Mouse (Mus musculus): ENCODE data around the gene Scamp1. TPM values are rescaled to one million over a fixed set of nuclear protein-coding genes. Genes with fewer than 3 reads are reported as not detected.

Scamp1 gene
- total RNA-seq, 2 experiments from 2014 or later = 22.4 to 25.9 TPM

DNA sequence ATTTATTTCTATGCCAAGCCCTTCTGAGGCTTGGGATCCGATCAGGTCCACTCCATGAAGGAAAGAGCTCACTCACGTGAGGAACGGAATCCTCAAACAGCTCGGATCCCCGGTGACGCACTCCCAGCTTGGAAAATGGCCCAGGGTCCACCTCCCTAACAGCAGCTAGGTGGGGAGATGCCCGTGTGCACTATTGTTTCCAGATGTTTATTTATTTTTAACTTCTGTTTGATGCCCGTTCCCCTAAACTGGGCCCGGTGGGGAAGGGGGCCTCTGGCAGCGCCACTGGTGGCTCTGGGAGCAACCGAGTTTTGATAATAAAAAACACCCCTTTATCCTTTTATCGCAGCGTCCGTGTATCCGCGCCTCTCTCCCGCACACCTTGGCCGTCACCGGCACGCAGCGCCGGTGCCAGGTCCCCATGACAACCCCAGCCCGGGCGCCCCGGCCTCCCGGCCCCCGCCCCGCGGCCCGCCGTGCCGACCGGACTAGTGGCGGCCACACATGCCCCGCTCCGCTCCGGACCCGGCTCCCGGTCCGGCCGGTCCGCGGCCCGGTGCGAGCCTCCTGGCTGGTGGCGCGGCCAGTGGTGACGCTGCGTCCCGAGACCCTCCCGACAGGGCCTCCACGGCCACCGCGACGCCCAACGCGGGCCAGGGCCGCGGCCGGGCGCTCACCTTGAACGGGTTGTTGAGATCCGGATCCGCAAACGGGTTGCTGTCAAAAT lies 951 bp downstream of the Scamp1 start:
- DNase-seq (ENCODE audit: low spot score in 2 of 2) = peak in 1 of 2 experiments; percentile 33

DNA sequence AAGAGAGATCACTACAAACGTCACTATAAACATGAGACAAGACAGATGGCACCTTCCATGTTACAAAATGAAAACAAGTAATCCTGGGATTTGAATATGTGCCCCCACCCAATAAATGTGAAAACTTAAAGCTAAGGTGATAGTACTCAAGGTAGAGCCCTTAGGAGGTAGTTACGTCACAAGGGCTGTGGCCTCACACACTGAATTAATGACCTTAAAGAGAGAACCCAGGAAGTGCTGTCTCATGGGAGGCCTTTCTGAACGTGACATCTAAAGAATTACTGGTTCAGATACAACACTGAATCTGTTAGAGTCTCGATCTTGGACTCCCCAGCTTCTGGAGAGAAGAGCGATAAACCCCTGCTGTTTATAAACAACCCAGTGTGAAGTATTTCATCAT lies 6.2 kb downstream of the Scamp1 start:
- DNase-seq (ENCODE audit: low spot score in 2 of 2) = no peak

DNA sequence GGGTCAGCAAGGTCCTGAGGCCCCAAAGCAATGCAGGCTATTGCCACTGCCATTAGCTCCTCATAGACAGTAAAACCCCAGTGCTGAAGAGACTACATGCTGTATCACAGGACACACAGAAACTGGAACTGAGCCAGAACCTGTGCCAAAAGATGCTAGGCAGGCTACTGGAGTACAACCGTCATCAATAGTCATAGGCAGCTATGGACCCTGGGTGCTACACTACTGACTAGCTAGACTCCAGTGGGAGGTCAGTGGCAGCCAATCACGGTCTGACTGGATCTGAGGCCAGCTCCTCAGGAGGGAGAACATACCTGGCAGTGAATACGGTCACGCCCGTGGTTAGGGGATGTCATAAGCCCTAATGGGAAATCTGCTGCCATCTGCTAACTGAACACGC lies 14.4 kb downstream of the Scamp1 start:
- no peak for DNase-seq (ENCODE audit: low spot score in 2 of 2)

DNA sequence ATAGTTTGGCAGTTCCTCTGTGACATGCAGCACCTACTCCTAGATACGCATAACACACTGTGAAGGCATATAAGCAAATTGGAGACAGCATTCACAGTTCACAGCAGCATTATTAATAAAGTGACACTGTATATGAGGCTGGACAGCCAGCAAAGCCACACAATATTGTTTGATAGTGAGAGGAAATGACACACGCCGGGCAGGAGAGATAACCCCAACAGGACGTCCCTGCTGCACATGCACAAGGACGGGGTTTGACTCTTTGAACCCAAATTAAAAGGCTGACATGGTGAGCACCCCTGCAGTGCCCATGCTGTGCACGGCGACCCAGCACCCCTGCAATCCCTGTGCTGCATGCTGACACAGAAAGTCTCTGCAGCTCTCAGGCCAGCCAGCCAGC lies 17.5 kb downstream of the Scamp1 start:
- no peak for DNase-seq (ENCODE audit: low spot score in 2 of 2)

DNA sequence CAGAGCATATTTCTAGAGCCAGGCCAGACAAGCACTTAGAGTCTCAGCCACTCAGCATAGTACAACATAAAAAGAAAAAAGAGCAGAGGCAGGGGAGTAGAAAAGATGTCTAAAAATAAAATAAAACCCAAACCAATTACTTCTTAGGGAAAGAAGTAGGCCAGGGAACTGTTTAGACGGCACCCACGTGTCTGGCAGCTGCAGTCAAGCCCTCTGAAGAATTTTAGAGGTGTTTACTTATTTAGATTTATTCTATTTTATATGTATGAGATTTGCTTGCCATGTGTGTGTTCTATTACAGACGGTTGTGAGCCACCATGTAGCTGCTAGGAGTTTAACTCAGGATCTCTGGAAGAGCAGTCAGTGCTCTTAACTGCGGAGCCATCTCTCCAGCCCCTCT lies 18.5 kb downstream of the Scamp1 start:
- DNase-seq (ENCODE audit: low spot score in 2 of 2) = no peak

DNA sequence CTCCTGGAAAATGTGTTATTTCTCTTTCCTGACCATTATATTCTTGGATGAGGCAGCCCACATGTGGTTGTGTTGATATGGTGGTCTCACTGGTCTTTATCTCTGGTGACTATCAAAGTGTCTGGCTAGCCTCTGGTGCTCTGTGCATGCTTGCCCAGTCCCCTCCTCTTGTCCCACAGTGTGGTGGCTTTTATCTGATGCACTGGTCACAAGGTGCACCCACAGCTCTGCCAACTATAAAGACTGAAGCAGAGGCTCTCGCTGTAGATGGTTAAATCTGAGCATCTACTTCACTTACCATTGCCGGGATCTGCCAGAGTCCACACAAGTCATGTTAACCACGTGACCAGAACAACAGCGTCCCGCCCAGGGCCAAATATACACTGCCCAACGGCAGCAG lies 19.1 kb downstream of the Scamp1 start:
- DNase-seq (ENCODE audit: low spot score in 2 of 2) = no peak

DNA sequence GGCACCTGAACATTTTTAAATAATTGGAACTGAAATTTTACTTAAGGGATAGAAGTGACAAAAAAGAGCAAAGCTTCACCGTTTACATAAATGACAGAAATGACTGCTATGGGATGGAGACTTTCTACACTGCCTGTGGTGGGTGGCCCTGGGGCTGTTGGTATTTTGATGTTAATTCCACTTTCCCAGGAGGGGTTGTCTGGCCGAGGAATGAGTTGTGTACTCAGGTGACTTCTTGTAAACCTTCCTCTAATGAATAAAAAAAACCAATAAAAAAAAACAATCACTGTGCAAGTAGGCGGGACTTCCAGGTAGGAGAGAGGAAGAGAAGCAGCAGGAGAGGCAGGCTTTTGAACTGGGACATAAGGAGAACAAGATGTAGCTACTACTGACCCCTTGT lies 20.4 kb downstream of the Scamp1 start:
- DNase-seq (ENCODE audit: low spot score in 2 of 2) = no peak

DNA sequence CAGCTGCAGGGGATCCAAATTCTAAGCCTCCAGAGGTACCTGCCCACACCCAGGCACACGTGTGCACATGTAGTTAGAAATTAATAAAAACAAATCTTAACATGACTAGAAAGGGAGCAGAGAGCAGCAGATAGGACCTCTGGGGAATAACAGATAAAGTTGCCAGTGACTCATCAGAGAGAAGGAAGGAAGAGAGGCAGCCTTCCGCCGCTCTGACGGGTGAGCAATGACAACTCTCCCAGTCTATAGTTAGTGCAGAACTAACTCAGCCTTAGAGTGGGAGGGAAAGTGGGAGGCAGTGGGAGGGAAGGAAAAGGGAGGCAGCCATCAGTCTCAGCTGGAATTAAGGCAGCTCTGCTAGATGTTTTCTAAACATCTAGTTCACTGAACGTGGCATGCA lies 21.7 kb downstream of the Scamp1 start:
- DNase-seq (ENCODE audit: low spot score in 2 of 2) = no peak

DNA sequence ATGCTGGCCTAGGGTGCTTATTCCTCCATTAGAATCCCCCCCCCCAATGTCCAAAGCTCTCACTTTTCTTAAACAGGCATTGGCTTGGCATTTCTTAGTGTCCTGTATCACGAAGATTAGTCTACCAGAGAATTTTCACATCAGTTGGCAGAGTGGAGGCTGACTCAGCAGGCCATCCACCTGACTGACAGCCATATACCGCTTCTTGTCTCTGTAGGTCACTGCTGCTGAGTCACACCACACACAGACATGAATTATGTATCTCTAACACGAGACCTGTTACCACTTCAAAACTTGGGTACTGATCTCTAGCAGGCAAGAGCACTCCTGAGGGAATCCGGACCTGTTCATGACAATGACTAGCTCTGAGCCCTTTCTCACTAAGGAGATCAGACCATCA lies 23.1 kb downstream of the Scamp1 start:
- DNase-seq (ENCODE audit: low spot score in 2 of 2) = no peak

DNA sequence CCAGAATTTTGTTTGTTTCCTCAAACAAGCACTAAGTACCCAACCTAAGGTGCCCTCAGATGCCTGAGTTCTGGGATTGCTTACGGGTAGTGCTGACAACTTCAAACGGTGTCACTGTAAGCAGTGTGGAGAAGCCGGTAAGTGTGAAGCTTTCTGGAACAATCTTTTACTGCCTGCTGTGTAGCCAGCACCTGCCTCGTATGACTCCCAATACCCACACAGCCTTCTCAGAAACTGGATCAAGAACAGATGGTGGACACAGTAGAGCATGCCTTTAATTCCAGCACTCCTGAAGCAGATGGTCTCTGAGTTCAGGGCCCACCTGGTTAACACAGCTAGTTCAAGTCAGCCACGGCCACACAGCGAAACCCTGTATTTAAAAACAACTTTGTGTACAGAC lies 24.0 kb downstream of the Scamp1 start:
- no peak for DNase-seq (ENCODE audit: low spot score in 2 of 2)

DNA sequence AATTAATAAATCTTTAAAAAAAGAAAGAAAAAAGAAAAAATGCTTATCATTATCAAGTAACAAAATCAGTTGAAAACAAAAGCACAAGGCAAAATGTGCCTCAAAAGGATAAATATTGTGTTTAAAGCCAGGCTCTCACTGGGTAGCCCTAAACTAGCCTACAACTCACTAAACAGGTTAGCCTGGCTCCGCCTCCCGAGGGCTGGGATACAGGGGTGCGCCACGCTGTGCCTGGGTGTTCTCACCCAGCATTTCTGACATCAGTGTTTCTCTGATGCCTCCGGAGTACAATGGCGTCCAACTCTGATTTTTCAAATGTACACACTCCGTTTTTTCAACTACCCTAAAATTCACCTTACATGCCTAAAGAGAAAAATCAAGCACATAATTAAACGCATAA lies 24.7 kb downstream of the Scamp1 start:
- no peak for DNase-seq (ENCODE audit: low spot score in 2 of 2)

DNA sequence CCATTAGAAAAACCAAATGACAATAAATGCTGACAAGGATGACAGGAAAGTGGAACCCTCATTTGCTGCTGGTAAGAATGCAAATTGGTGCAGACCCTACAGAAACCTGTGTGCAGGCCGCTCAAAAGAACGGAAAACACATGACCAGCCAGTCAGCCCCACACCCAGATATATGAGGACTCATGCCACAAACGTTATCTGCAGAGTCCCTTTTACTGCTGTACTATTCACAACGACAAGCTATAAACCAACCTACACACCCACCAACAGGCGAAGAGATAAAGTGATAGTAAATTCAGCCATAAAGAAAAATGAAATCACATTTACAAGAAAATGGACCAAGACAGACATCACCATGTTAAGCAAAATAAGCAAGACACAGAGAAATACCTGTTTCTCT lies 26.4 kb downstream of the Scamp1 start:
- DNase-seq (ENCODE audit: low spot score in 2 of 2) = no peak

DNA sequence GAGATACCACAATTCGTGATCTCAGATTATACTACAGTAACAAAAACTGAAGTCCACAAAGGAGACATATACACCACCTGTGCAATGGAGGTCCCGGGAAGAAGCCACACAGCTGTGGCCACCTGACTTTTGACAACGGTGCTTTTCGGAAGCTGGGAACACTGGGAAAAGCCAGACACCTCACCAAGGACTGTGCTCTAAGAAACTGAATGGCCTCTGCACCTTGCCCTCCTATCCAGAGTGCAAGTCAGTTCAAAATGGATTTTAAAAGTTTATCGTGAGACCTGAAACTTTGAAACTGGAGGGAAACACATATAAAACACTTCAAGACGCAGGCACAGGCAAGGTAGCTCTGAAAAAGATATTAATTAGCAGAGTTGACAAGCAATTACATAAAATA lies 27.1 kb downstream of the Scamp1 start:
- DNase-seq (ENCODE audit: low spot score in 2 of 2) = no peak

DNA sequence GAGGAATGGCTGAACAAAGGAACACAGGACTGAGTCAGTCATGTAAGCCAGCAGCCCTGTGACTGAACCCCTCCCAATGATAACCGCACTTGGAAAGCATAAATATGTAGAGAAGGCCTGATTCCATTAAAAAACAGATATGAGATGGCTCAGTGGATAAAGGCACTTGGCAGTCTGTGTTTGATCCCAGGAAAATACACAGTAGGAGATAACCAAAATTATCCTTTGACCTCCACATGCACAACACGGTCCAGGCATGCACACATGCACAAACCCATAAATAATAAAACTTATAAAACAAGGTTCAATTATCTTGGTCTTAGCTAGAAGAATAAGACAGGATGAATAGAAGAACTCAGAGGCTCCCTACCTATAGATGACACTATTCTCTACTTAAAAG lies 27.9 kb downstream of the Scamp1 start:
- no peak for DNase-seq (ENCODE audit: low spot score in 2 of 2)

DNA sequence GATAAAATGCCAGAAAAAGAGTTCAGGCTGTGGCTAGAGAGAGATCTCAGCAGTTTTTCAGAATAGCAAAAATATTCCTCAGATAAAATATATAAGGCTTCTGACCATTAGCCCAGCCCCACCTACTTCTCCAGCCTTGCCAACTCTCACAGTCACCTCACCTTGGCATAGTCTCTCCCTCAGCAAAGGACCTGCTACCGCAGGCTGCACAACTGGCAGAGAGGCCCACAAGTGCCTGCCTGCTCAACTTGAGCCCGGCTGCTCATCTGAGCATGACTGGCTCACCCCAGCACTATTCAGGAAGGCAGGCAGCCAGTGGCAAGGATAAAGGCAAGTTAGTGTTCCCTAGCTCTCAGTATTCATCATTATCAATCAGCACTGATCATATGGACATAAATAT lies 30.5 kb downstream of the Scamp1 start:
- DNase-seq (ENCODE audit: low spot score in 2 of 2) = no peak

DNA sequence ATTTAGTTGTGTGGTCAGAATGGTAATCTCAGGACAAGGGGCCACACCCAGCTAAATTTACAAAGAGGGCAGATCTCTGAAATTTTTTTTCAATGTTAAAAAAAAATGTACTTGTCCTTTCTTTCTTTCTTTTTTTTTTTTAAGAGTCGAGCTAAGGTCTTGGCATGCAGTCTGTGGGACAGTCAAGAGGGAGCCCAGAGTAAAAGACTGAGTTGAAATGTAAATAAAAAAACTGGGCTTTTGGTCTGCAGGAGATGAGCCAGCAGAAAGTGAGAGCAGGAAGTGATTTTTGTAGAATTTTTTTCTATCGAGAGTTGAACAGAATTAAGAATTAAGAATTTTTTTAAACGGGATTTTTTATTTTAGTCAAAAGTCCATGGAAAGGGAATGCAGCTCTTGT lies 31.4 kb downstream of the Scamp1 start:
- DNase-seq (ENCODE audit: low spot score in 2 of 2) = no peak

DNA sequence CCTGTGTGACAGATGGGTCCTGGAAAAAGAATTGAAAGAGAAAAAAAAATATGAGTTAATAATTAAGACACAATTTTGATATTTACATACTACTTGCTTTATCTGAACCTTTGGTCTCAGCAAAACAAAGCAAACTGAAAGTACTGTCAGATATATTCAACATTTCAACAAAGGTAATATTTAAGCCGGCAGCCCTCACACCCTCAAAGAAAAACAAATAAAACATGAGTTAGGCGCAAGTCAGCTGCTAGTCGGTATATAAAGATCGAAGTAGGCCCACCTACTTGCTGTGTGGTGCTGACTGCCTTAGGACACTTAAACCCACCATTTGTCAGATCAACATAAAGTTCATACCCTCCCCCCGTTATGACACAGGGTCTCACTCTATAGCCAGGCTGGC lies 32.6 kb downstream of the Scamp1 start:
- no peak for DNase-seq (ENCODE audit: low spot score in 2 of 2)

DNA sequence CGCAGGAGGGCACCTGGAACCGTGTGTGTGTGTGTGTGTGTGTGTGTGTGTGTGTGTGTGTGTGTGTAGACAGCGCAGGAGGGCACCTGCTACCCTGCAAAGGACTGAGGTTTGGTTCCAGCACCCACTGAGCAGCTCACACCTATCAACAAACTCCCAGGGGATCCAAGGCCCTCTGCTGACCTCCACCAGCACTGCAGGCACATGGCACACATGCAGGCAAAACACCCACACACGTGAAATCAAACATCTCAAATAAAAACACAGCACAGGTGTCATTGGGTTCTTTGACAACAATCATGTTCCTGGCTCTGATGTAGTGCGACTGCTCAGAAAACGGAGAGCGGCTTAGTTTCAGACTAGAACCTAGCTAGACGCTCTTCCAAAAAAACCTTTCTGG lies 34.9 kb downstream of the Scamp1 start:
- DNase-seq (ENCODE audit: low spot score in 2 of 2) = no peak

DNA sequence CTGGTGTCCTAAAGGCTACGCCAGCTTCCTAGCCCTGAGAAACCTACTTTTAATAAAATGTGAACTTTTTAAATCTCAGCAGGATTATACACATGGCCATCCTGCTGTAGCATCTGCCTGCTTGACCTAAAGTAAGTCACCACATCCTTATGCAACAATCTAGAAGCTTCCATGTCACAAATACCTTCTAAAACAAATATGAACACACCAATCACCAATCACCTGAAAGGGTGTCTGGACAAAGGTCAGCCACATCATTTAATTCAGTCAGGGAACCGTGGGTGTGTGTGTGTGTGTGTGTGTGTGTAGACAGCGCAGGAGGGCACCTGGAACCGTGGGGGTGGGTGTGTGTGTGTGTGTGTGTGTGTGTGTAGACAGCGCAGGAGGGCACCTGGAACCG lies 35.5 kb downstream of the Scamp1 start:
- no peak for DNase-seq (ENCODE audit: low spot score in 2 of 2)

DNA sequence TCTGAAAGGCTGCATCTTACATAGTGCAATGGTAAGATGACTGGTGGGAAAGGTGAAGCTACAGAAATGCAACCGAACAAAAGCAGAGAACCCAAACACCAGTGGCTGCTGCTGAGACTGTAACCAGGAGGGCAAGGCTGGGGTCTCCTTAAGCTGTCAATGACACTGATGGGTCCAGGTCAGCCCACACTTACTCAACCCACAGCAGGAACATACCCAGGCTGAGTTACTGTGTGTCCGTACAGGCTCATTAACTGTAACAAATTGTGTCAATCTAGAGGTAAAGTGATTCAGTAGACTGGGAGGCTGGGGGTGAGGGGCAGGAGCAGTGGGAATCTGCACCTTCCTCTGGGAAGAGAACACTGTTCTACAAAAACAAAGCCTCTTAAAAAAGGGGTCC lies 42.8 kb downstream of the Scamp1 start:
- no peak for DNase-seq (ENCODE audit: low spot score in 2 of 2)

DNA sequence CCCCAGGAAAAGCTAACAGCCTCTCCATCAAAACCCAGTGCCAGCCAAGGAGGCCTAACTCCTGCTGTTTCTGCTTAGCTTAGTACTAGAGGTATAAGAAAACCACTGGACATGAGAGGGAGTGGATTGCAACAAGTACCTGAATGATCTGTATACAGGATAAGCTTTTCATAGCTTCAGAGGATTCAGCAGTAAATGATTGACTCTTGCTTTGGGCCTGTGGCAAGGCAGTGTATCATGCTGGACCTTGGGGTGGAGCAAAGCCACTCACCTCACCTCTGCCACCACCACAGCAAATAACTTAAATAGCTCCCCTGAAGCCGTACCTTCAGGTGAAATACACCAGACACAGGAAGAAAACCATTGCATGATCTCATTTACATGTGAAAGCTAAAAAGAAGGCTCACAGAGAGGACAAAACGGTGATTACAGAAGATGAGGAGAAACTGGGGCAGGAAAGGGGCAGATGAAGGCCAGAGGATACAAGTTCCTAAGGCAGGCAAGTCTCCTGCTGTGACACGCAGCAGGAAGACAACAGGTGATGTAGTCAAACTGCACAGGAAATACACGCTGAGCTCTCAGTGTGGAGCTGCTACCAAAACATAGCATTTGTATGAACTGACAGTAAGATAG lies 43.6 kb downstream of the Scamp1 start:
- DNase-seq (ENCODE audit: low spot score in 2 of 2) = no peak

DNA sequence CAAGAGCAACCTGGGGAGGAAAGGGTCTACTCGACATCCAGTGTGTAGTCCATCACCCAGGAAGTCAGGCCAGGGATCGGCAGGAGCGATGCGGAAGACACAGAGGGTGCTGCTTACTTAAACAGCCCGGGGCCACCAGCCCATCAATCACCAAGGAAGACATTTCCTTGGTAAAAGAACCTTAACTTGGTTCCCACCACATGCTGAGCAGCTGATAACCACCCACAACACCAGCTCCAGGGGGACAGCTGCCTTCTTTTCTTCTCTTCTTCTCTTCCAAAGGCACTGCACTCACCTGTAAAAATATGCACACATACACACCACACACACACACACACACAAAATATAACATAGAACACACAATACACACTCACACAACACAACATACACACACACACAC lies 44.8 kb downstream of the Scamp1 start:
- DNase-seq (ENCODE audit: low spot score in 2 of 2) = no peak

DNA sequence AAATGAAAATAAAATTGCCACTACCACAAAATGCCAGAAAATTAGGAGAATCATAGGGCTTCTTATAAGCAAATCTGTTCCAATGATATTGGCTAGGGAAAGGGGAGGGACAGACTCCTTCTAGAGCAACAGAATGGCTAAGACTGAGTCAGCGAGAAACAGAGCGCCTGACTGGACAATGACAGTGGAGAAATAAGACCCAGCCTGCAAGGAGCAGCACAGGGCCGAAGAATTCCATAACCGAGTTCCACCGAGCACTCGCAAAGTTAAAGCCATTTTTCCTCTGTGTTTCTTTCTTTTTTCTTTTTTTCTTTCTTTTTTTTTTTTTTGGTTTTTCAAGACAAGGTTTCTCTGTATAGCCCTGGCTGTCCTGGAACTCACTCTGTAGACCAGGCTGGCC lies 45.5 kb downstream of the Scamp1 start:
- no peak for DNase-seq (ENCODE audit: low spot score in 2 of 2)

All from gastrocnemius, postnatal 4 days (tissue).